ENCODE assay signal across 26 mouse cellular contexts in the genomic region with DNA sequence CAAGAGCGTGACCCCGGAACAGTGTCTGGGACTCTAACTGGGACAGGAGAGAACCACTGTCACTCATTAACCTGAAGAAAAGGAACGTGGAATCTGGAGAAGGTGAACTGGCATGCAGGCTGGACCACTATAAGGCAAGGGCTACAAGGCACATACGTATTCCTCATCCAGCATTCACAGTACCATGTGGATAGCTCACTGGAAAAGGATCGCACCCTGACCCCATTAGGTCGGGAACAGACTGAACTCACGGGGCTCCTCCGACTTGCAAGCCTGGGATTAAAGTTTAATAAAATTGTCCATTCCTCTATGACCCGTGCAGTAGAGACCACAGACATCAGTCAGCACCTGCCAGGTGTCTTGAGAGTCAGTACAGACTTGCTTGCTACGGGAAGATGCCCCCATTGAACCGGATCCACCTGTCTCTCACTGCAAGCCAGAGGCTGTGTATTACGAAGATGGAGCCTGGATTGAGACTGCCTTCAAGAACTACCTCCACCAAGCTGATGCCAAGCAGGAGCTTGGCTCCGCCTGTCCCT.
DNase-seq lines count a peak whose midpoint lies in the region; ATAC-seq lines count a peak whose summit lies in the region.
"Had no signal": no experiment of that assay in that cellular context is flagged by ENCODE, and none has a peak within 500 bp of the region (broad histone marks: within the 10 kb centered on the region; RNA-seq: fewer than 3 reads in every experiment).

No protein-coding gene starts in this region.

- no peaks in the 10 kb centered on the region for H3K4me1 ChIP-seq in megakaryocyte, embryonic 14.5 days
- no peaks in the 10 kb centered on the region for H3K4me1 ChIP-seq in intestine, embryonic 15.5 days (replicated peaks)
- no peaks in the 10 kb centered on the region for H3K4me1 ChIP-seq in forebrain, embryonic 10.5 days
- H3K4me1 ChIP-seq: forebrain, embryonic 15.5 days; hindbrain, embryonic 10.5 days; hindbrain, embryonic 15.5 days had no signal

- peaks cover 18% of the 10 kb centered on the region for H3K9me3 ChIP-seq in megakaryocyte, embryonic 14.5 days
- no peaks in the 10 kb centered on the region for H3K9me3 ChIP-seq in intestine, embryonic 15.5 days
- H3K9me3 ChIP-seq in forebrain, embryonic 10.5 days: peaks cover 8% of the 10 kb centered on the region; the same call in 1 of the 2 replicates
- H3K9me3 ChIP-seq: forebrain, embryonic 15.5 days; hindbrain, embryonic 15.5 days; neural tube, embryonic 15.5 days had no signal

- WGBS in intestine, embryonic 15.5 days: 92% methylated on average over 13 of the region's 13 CpGs
- WGBS in forebrain, embryonic 10.5 days: 91% methylated on average over 13 of the region's 13 CpGs

- H3K27me3 ChIP-seq in megakaryocyte, embryonic 14.5 days (replicated peaks): no peaks in the 10 kb centered on the region
- H3K27me3 ChIP-seq in intestine, embryonic 15.5 days (replicated peaks): no peaks in the 10 kb centered on the region
- H3K27me3 ChIP-seq in forebrain, embryonic 10.5 days (ENCODE audit: poor library complexity, severe bottlenecking): no peaks in the 10 kb centered on the region
- H3K27me3 ChIP-seq: forebrain, embryonic 15.5 days; hindbrain, embryonic 15.5 days; neural tube, embryonic 15.5 days had no signal

- no peak overlapping the region for H3K27ac ChIP-seq in intestine, embryonic 15.5 days
- H3K27ac ChIP-seq in forebrain, embryonic 10.5 days: no peak overlapping the region
- H3K27ac ChIP-seq: forebrain, embryonic 15.5 days; hindbrain, embryonic 10.5 days; hindbrain, embryonic 15.5 days; liver, embryonic 14.5 days; neural tube, embryonic 15.5 days had no signal

- no peaks in the 10 kb centered on the region for H3K36me3 ChIP-seq in megakaryocyte, embryonic 14.5 days (replicated peaks; ENCODE audit: low read length)
- H3K36me3 ChIP-seq in intestine, embryonic 15.5 days: no peaks in the 10 kb centered on the region
- no peaks in the 10 kb centered on the region for H3K36me3 ChIP-seq in forebrain, embryonic 10.5 days (replicated peaks)
- H3K36me3 ChIP-seq: forebrain, embryonic 15.5 days; hindbrain, embryonic 10.5 days; hindbrain, embryonic 15.5 days; neural tube, embryonic 15.5 days had no signal

- peak; percentile 76 for DNase-seq in kidney, adult 9 months
- DNase-seq in kidney, postnatal 10 days: peak; percentile 14
- DNase-seq in retina, embryonic 14.5 days (ENCODE audit: low spot score): no peak
- no peak for DNase-seq in forebrain, embryonic 10.5 days (ENCODE audit: extremely low spot score, low spot score)
- DNase-seq: adrenal gland, postnatal 10 days; cerebellum, adult 8-10 months; cerebellum, postnatal 25 days; heart, postnatal 14 days; layer of hippocampus, adult 9-11 months; liver; lung, embryonic 14.5 days; midbrain, embryonic 14.5 days; right cerebral cortex, postnatal 25 days; spleen, adult 18-20 months; thymus, adult 18-20 months; thymus, postnatal 25 days had no signal

- ATAC-seq in megakaryocyte, adult 5-6 weeks (ENCODE audit: poor library complexity, severe bottlenecking): no peak
- ATAC-seq in intestine, embryonic 15.5 days: no peak
- ATAC-seq: forebrain, embryonic 15.5 days; inflammation-experienced regulatory T-cells, adult 6 months; Patski had no signal

- H3K4me3 ChIP-seq in megakaryocyte, embryonic 14.5 days (replicated peaks): peak overlapping the region; percentile 18
- no peak overlapping the region for H3K4me3 ChIP-seq in intestine, embryonic 15.5 days (replicated peaks)
- no peak overlapping the region for H3K4me3 ChIP-seq in forebrain, embryonic 10.5 days
- H3K4me3 ChIP-seq: forebrain, embryonic 15.5 days; hindbrain, embryonic 10.5 days; hindbrain, embryonic 15.5 days; neural tube, embryonic 15.5 days had no signal

- H3K4me2 ChIP-seq in intestine, embryonic 15.5 days (replicated peaks): no peak overlapping the region
- H3K4me2 ChIP-seq: forebrain, embryonic 15.5 days; hindbrain, embryonic 15.5 days; lung, embryonic 14.5 days; neural tube, embryonic 15.5 days had no signal

- no peak overlapping the region for H3K9ac ChIP-seq in intestine, embryonic 15.5 days
- H3K9ac ChIP-seq: forebrain, embryonic 15.5 days; hindbrain, embryonic 15.5 days; liver, embryonic 14.5 days; lung, embryonic 14.5 days; neural tube, embryonic 15.5 days had no signal

Comparison
In these comparisons a context has a peak if more than half of its experiments do, and no peak if none do; other contexts are left out.
1. DNase-seq: peak in kidney, adult 9 months (single experiment) and kidney, postnatal 10 days (single experiment); none in retina, embryonic 14.5 days (single experiment) and forebrain, embryonic 10.5 days (single experiment).